Mouse (Mus musculus) forebrain, embryonic 12.5 days (tissue): ENCODE measurements around the gene A030003K21Rik. TPM values are rescaled to one million over a fixed set of nuclear protein-coding genes. Genes with fewer than 3 reads are reported as not detected.
"Not testable (repeated sequence)": the region's sequence is repeated elsewhere in the genome, so short reads cannot be mapped to it uniquely, and the experiment has no call there.

Source experiments
- ATAC-seq: fragments of 200-750 bp; cut with Nextera tagmentation; 2 replicates; pipeline ENCODE4 v1.8.0; 2017; ENCODE audit warnings: moderate TSS enrichment; ENCODE audit not compliant: low FRiP score
- H3K27ac ChIP-seq: fragments of 300-500 bp; sonication (generic); 2 replicates; pipeline ENCODE4 v1.5.1; 2016; ENCODE audit warnings: mild to moderate bottlenecking
- H3K27me3 ChIP-seq: fragments of 300-500 bp; sonication (generic); 2 replicates; pipeline ENCODE4 v1.6.1; 2016; ENCODE audit warnings: mild to moderate bottlenecking
- H3K36me3 ChIP-seq: fragments of 300-500 bp; sonication (generic); replicated peaks from 2 replicates; pipeline ENCODE4 v1.6.1; 2016; ENCODE audit warnings: mild to moderate bottlenecking
- H3K4me1 ChIP-seq: fragments of 300-500 bp; sonication (generic); 2 replicates; pipeline ENCODE4 v1.6.1; 2016
- H3K4me2 ChIP-seq: fragments of 300-500 bp; sonication (generic); 2 replicates; pipeline ENCODE4 v1.6.1; 2016; ENCODE audit warnings: mild to moderate bottlenecking, moderate library complexity
- H3K4me3 ChIP-seq: fragments of 300-500 bp; sonication (generic); replicated peaks from 2 replicates; pipeline ENCODE4 v1.5.1; 2016; ENCODE audit warnings: mild to moderate bottlenecking
- H3K9ac ChIP-seq: fragments of 300-500 bp; sonication (generic); 2 replicates; pipeline ENCODE4 v1.6.1; 2016; ENCODE audit warnings: mild to moderate bottlenecking
- H3K9me3 ChIP-seq: fragments of 300-500 bp; sonication (generic); 2 replicates; pipeline ENCODE4 v1.6.1; 2016
- WGBS: fragments of 180-500 bp; shearing (Covaris S2); methylation state at CpG from one replicate; pipeline ENCODE4 v1.1.7; 2016; 5-methylcytosine and 5-hydroxymethylcytosine counted together
- polyA plus RNA-seq: library from polyadenylated mRNA; unstranded; fragments of >200 nt; fragmentation: Nextera tagmentation; extraction: Ambion mirVana; gene quantifications from 2 replicates; pipeline ENCODE4 v1.2.1, GENCODE M21; 2016

The A030003K21Rik gene
- polyA plus RNA-seq = not detected in 2 replicates

GRCm38 (mm10) chr1:82943295-82943694 lies at the start of gene A030003K21Rik:
Gene A030003K21Rik (minus strand): TSS chr1:82943388.
- not testable (repeated sequence) for H3K27ac ChIP-seq, H3K4me3 ChIP-seq, H3K27me3 ChIP-seq, H3K4me2 ChIP-seq, H3K9me3 ChIP-seq, ATAC-seq, H3K4me1 ChIP-seq, H3K36me3 ChIP-seq, H3K9ac ChIP-seq
- no CpG with 5 or more reads among the region's 6 CpGs for WGBS

- Histone ChIP-seq H3K27ac (no peak overlapping the region), H3K4me3 (no peak overlapping the region), H3K9me3 (no peaks in the 10 kb centered on the region), H3K4me1 (no peaks in the 10 kb centered on the region), H3K27me3 (no peaks in the 10 kb centered on the region), H3K36me3 (no peaks in the 10 kb centered on the region), H3K4me2 (no peak overlapping the region), H3K9ac (no peak overlapping the region)
- 88% methylated on average over 6 of the region's 6 CpGs for WGBS
- ATAC-seq = no peak
Measured at GRCm38 (mm10) chr1:82992093-82992492, 48.9 kb upstream of the A030003K21Rik start.

DNA sequence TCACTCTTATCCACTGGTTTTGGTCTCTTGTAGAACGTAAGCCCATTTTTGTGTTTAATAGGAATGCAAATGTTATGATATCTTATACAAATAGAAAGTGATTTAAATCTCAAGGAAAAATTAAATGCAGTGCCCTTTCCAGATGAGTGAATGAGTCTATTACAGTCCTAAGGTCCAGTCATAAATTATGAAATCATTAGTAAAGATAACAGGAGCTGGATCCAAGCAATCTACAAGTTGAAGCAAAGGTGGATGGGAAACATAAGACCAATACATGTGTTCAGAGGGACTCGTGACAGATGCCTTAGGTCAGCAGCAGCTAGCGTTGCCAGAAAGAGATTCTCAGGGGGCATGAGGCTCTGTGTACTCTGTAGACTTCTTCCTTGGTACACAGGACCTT lies 48.4 kb upstream of the A030003K21Rik start:
- no peak for ATAC-seq
- H3K27ac ChIP-seq = no peak overlapping the region
- H3K36me3 ChIP-seq = no peaks in the 10 kb centered on the region
- no peak overlapping the region for H3K9ac ChIP-seq
- WGBS = 85% methylated on average over 3 of the region's 3 CpGs
- H3K9me3 ChIP-seq = no peaks in the 10 kb centered on the region
- no peak overlapping the region for H3K4me3 ChIP-seq
- H3K27me3 ChIP-seq = no peaks in the 10 kb centered on the region
- no peaks in the 10 kb centered on the region for H3K4me1 ChIP-seq
- no peak overlapping the region for H3K4me2 ChIP-seq

- no peak overlapping the region for H3K4me3 ChIP-seq
- no peaks in the 10 kb centered on the region for H3K27me3 ChIP-seq
- no peaks in the 10 kb centered on the region for H3K36me3 ChIP-seq
- H3K27ac ChIP-seq = no peak overlapping the region
- no peak for ATAC-seq
- WGBS = 79% methylated on average over 4 of the region's 4 CpGs
- H3K4me1 ChIP-seq = no peaks in the 10 kb centered on the region
- H3K9ac ChIP-seq = no peak overlapping the region
- H3K9me3 ChIP-seq = no peaks in the 10 kb centered on the region
- H3K4me2 ChIP-seq = no peak overlapping the region
Measured at GRCm38 (mm10) chr1:82991062-82991461, 47.9 kb upstream of the A030003K21Rik start.

DNA sequence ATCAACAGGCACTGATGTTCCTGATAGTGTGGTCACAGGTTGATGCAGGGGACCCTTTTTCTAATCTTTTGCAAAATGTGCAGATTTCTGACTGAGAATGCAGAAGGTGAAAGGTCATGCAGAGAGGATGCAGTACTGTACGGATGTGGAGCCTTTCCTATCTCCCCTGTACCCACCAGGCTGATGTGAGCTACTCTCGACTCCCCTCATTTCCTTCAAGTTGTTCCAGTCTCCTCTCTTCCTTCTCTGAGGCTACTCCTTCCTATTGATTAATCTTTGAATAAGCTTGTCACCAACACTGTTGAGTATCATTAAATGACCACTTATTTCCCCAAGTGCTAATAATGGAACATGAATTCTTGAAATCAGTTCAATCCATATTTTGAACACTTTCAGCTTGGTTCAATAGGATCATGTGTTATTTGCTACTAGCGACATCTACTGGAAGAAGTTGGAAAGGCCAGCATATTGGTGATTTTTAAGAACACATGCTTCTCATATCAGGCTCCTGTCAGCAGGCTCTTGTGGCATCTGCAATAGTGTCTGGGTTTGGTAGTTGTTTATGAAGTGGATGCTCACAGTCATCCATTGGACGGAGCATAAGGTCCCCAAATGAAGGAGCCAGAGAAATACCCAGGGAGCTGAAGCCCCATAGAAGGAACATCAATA lies 44.5 kb upstream of the A030003K21Rik start:
- Histone ChIP-seq H3K4me3 (no peak overlapping the region), H3K4me2 (no peak overlapping the region), H3K9me3 (0 out of 2 replicates have a peak, but pooled peaks cover 7% of the 10 kb centered on the region), H3K9ac (no peak overlapping the region), H3K27me3 (no peaks in the 10 kb centered on the region), H3K36me3 (no peaks in the 10 kb centered on the region), H3K4me1 (no peaks in the 10 kb centered on the region), H3K27ac (no peak overlapping the region)
- 44% methylated on average over 4 of the region's 4 CpGs for WGBS
- ATAC-seq = peak; percentile 53

DNA sequence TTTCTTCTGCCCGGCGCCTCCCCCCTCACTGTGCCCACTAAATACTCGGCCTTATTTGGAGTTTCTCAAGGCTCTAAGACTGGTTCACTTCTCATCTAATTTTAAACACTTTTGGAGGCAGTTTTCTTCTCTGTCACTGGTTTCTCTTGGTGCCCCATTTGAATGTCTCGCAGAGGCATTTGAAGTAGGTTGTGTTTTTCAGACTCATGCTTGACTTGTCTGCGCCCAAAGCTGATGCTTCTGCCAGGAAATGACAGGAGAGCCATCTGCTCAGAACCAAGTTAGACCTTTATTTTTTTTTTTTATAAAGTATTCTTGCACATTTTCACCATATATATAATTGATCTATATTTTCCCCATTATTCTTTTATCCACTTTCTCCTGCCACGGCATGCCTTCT lies 43.5 kb upstream of the A030003K21Rik start:
- H3K9ac ChIP-seq = no peak overlapping the region
- H3K27me3 ChIP-seq = no peaks in the 10 kb centered on the region
- no peak overlapping the region for H3K4me2 ChIP-seq
- H3K27ac ChIP-seq = no peak overlapping the region
- no peaks in the 10 kb centered on the region for H3K4me1 ChIP-seq
- 0 out of 2 replicates have a peak, but pooled peaks cover 7% of the 10 kb centered on the region for H3K9me3 ChIP-seq
- no peak for ATAC-seq
- no peaks in the 10 kb centered on the region for H3K36me3 ChIP-seq
- H3K4me3 ChIP-seq = no peak overlapping the region
- WGBS = 91% methylated on average over 6 of the region's 6 CpGs

DNA sequence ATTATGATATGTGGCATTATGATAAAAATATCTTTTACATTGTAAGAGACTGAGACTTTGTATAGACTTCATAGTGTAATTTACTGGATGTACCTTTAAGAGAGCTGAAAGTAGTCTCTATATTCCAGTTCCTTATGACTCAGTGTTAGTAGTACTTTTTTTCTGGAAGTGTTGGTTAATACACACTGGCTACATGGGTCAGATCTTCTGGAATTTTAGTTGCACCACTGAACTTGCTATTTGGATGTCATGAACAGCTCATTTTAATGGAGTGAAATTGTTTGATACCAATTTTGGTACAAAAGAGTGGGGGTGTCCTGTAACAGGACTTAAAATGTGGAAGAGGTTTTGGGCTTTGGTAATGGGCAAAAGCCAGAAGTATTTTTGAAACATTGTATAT lies 34.7 kb upstream of the A030003K21Rik start:
- H3K27me3 ChIP-seq = no peaks in the 10 kb centered on the region
- no peaks in the 10 kb centered on the region for H3K9me3 ChIP-seq
- ATAC-seq = no peak
- no peak overlapping the region for H3K27ac ChIP-seq
- H3K4me2 ChIP-seq = no peak overlapping the region
- H3K4me3 ChIP-seq = no peak overlapping the region
- H3K36me3 ChIP-seq = no peaks in the 10 kb centered on the region
- no peaks in the 10 kb centered on the region for H3K4me1 ChIP-seq
- H3K9ac ChIP-seq = no peak overlapping the region

DNA sequence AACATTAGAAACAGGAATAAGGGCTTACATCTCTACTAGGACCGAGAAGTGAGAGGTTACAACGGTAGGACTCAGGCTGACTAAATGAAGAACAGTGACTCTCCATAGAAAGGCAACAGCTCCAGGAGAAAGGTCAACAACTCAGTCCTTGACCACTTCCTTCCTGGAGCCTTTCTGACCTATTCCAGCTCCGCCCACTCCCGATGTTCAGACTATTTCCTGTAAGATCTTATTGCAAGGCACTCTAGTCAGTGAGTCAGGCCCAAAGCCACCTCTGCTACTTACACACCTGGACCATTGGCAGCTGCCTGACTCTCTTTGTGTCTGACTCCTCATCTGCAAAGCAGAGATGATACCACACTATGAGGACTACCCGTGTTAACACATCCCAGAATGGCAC lies 32.6 kb upstream of the A030003K21Rik start:
- no peaks in the 10 kb centered on the region for H3K9me3 ChIP-seq
- H3K4me1 ChIP-seq = no peaks in the 10 kb centered on the region
- no peaks in the 10 kb centered on the region for H3K27me3 ChIP-seq
- H3K27ac ChIP-seq = no peak overlapping the region
- no peaks in the 10 kb centered on the region for H3K36me3 ChIP-seq
- 83% methylated on average over 5 of the region's 5 CpGs for WGBS
- ATAC-seq = no peak
- H3K9ac ChIP-seq = no peak overlapping the region
- H3K4me3 ChIP-seq = no peak overlapping the region
- no peak overlapping the region for H3K4me2 ChIP-seq

DNA sequence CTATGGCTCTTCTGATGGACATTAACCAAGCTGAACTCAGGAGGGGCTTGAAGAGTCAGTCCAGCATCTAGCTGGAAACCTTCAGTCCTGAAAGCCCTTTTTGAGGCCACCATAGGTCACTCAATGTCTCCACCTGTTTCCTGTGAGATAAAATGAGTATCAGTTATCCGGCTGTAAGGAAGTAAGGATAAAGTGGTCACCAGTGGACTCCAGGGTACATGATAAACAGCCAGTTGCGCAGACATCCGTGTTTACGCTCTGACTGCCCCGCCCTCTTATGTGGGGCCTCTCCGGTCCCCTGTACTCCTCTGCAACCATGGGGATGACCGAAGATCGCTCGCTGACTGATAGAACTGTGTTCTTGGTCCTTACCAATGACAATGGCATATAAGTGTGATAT lies 31.2 kb upstream of the A030003K21Rik start:
- no peak overlapping the region for H3K9ac ChIP-seq
- ATAC-seq = no peak
- H3K4me2 ChIP-seq = no peak overlapping the region
- no peak overlapping the region for H3K27ac ChIP-seq
- no peaks in the 10 kb centered on the region for H3K27me3 ChIP-seq
- H3K4me3 ChIP-seq = no peak overlapping the region
- H3K36me3 ChIP-seq = no peaks in the 10 kb centered on the region
- WGBS = 90% methylated on average over 9 of the region's 9 CpGs
- no peaks in the 10 kb centered on the region for H3K4me1 ChIP-seq
- no peaks in the 10 kb centered on the region for H3K9me3 ChIP-seq

- Histone ChIP-seq H3K27me3 (no peaks in the 10 kb centered on the region), H3K36me3 (no peaks in the 10 kb centered on the region), H3K4me2 (no peak overlapping the region), H3K9ac (no peak overlapping the region), H3K9me3 (no peaks in the 10 kb centered on the region), H3K4me1 (no peaks in the 10 kb centered on the region), H3K27ac (no peak overlapping the region), H3K4me3 (no peak overlapping the region)
- WGBS = 83% methylated on average over 6 of the region's 6 CpGs
- no peak for ATAC-seq
Measured at GRCm38 (mm10) chr1:82973901-82974300, 30.7 kb upstream of the A030003K21Rik start.

DNA sequence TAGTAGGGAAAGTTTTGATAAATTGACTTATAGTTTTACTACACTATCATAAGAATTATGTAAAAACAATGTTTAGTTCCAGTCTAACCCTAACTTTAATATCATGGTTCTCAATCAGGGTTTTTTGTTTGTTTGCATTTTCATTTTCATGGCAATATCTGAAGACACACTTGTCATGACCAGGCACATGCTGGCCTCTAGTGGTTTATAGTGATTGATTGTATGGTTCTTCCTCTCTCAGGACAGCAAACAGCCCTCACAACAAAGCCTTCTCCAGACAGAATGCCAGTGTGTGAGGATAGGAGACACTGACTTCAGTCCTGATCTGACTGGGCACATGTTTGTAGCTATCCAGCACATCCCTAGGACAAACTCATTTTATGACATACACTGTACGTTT lies 30.1 kb upstream of the A030003K21Rik start:
- Histone ChIP-seq H3K9ac (no peak overlapping the region), H3K9me3 (no peaks in the 10 kb centered on the region), H3K36me3 (no peaks in the 10 kb centered on the region), H3K27ac (no peak overlapping the region), H3K4me1 (no peaks in the 10 kb centered on the region), H3K27me3 (no peaks in the 10 kb centered on the region), H3K4me3 (no peak overlapping the region), H3K4me2 (no peak overlapping the region)
- 94% methylated on average over 1 of the region's 1 CpGs for WGBS
- ATAC-seq = no peak

GRCm38 (mm10) chr1:82972046-82972445 lies 28.9 kb upstream of the A030003K21Rik start:
- H3K4me3 ChIP-seq = no peak overlapping the region
- H3K4me1 ChIP-seq = no peaks in the 10 kb centered on the region
- no peak overlapping the region for H3K4me2 ChIP-seq
- H3K27me3 ChIP-seq = no peaks in the 10 kb centered on the region
- H3K27ac ChIP-seq = no peak overlapping the region
- H3K9ac ChIP-seq = no peak overlapping the region
- ATAC-seq = no peak
- H3K9me3 ChIP-seq = no peaks in the 10 kb centered on the region
- 69% methylated on average over 4 of the region's 4 CpGs for WGBS
- no peaks in the 10 kb centered on the region for H3K36me3 ChIP-seq

GRCm38 (mm10) chr1:82966413-82966812 lies 23.2 kb upstream of the A030003K21Rik start:
- no peaks in the 10 kb centered on the region for H3K27me3 ChIP-seq
- H3K4me2 ChIP-seq = no peak overlapping the region
- no peak for ATAC-seq
- no peak overlapping the region for H3K9ac ChIP-seq
- no peaks in the 10 kb centered on the region for H3K9me3 ChIP-seq
- no peaks in the 10 kb centered on the region for H3K4me1 ChIP-seq
- WGBS = 79% methylated on average over 3 of the region's 3 CpGs
- H3K27ac ChIP-seq = no peak overlapping the region
- H3K36me3 ChIP-seq = no peaks in the 10 kb centered on the region
- H3K4me3 ChIP-seq = no peak overlapping the region
